34 mouse cellular contexts compared by ENCODE assay signal in genomic region chr10:62279066-62279465, GRCm38 (mm10). TPM values are rescaled to one million over a fixed set of nuclear protein-coding genes. Genes with fewer than 3 reads are reported as not detected.
DNase-seq lines count a peak whose midpoint lies in the region; ATAC-seq and TF ChIP-seq lines count a peak whose summit lies in the region.
"Had no signal": no experiment of that assay in that cellular context is flagged by ENCODE, and none has a peak within 500 bp of the region (broad histone marks: within the 10 kb centered on the region; RNA-seq: fewer than 3 reads in every experiment).

No protein-coding gene starts in this region.

- 0 out of 2 replicates have a peak, but pooled peaks cover 4% of the 10 kb centered on the region for H3K4me1 ChIP-seq in heart, embryonic 10.5 days
- peaks cover 4% of the 10 kb centered on the region for H3K4me1 ChIP-seq in ES-Bruce4 (ENCODE audit: control insufficient read depth, insufficient read depth, low read length)
- 0 out of 2 replicates have a peak, but pooled peaks cover 7% of the 10 kb centered on the region for H3K4me1 ChIP-seq in embryonic facial prominence, embryonic 10.5 days
- H3K4me1 ChIP-seq in midbrain, embryonic 13.5 days (replicated peaks), result no peaks in the 10 kb centered on the region
- H3K4me1 ChIP-seq: embryonic facial prominence, embryonic 13.5 days; forebrain, embryonic 10.5 days; heart, embryonic 13.5 days; limb, embryonic 15.5 days; midbrain, embryonic 15.5 days had no signal

- WGBS in heart, embryonic 10.5 days, result 73% methylated on average over 2 of the region's 3 CpGs
- 85% methylated on average over 3 of the region's 3 CpGs for WGBS in embryonic facial prominence, embryonic 10.5 days
- WGBS in midbrain, embryonic 13.5 days, result 70% methylated on average over 3 of the region's 3 CpGs

- no peak for TF ChIP-seq CTCF in ES-Bruce4 (IDR thresholded peaks at IDR 0.05; ENCODE audit: low read depth, low read length)

- H3K27me3 ChIP-seq in heart, embryonic 10.5 days (ENCODE audit: insufficient read depth, poor library complexity, severe bottlenecking), result no peaks in the 10 kb centered on the region
- no peaks in the 10 kb centered on the region for H3K27me3 ChIP-seq in ES-Bruce4 (ENCODE audit: control insufficient read depth, insufficient read depth, low read length, poor library complexity, severe bottlenecking)
- no peaks in the 10 kb centered on the region for H3K27me3 ChIP-seq in embryonic facial prominence, embryonic 10.5 days (replicated peaks; ENCODE audit: low read depth, poor library complexity, severe bottlenecking)
- H3K27me3 ChIP-seq in midbrain, embryonic 13.5 days, result no peaks in the 10 kb centered on the region
- H3K27me3 ChIP-seq: embryonic facial prominence, embryonic 13.5 days; heart, embryonic 13.5 days; limb, embryonic 15.5 days; liver, embryonic 13.5 days; midbrain, embryonic 15.5 days had no signal

- 0 out of 2 replicates have a peak overlapping the region, but pooled peaks have one; percentile 7 for H3K27ac ChIP-seq in heart, embryonic 10.5 days
- H3K27ac ChIP-seq in ES-Bruce4 (ENCODE audit: insufficient read depth, low read length), result 0 out of 2 replicates have a peak overlapping the region, but pooled peaks have one; percentile 21
- 0 out of 2 replicates have a peak overlapping the region, but pooled peaks have one; percentile 16 for H3K27ac ChIP-seq in embryonic facial prominence, embryonic 10.5 days (replicated peaks)
- no peak overlapping the region for H3K27ac ChIP-seq in midbrain, embryonic 13.5 days
- H3K27ac ChIP-seq: embryonic facial prominence, embryonic 13.5 days; forebrain, embryonic 10.5 days; gastrocnemius, adult 2 months; heart, embryonic 13.5 days; layer of hippocampus, adult 2 months; limb, embryonic 15.5 days; midbrain, embryonic 15.5 days had no signal

- TF ChIP-seq EP300 in ES-Bruce4 (IDR thresholded peaks at IDR 0.05; ENCODE audit: insufficient read depth, low read depth, low read length), result no peak

- no peak overlapping the region for H3K4me3 ChIP-seq in heart, embryonic 10.5 days
- H3K4me3 ChIP-seq in ES-Bruce4 (ENCODE audit: low read depth, low read length), result no peak overlapping the region
- no peak overlapping the region for H3K4me3 ChIP-seq in embryonic facial prominence, embryonic 10.5 days
- H3K4me3 ChIP-seq in midbrain, embryonic 13.5 days (replicated peaks), result no peak overlapping the region
- H3K4me3 ChIP-seq: embryonic facial prominence, embryonic 13.5 days; forebrain, embryonic 10.5 days; gastrocnemius, adult 2 months; heart, embryonic 13.5 days; layer of hippocampus, adult 2 months; limb, embryonic 15.5 days; liver, embryonic 13.5 days; midbrain, embryonic 15.5 days had no signal

- H3K9me3 ChIP-seq in heart, embryonic 10.5 days, result no peaks in the 10 kb centered on the region
- H3K9me3 ChIP-seq in ES-Bruce4 (replicated peaks; ENCODE audit: control insufficient read depth, insufficient read depth, low read length, poor library complexity, severe bottlenecking), result no peaks in the 10 kb centered on the region
- peaks cover 6% of the 10 kb centered on the region; the same call in 1 of the 2 replicates for H3K9me3 ChIP-seq in embryonic facial prominence, embryonic 10.5 days
- no peaks in the 10 kb centered on the region for H3K9me3 ChIP-seq in midbrain, embryonic 13.5 days
- H3K9me3 ChIP-seq: embryonic facial prominence, embryonic 13.5 days; heart, embryonic 13.5 days; limb, embryonic 15.5 days; liver, embryonic 13.5 days; midbrain, embryonic 15.5 days had no signal

- DNase-seq in heart, embryonic 10.5 days (ENCODE audit: low spot score), result no peak
- DNase-seq in heart, postnatal 4 days, result no peak
- DNase-seq in embryonic facial prominence, embryonic 10.5 days (ENCODE audit: low spot score), result no peak
- peak; percentile 61 for DNase-seq in retina, postnatal 1 day
- no peak for DNase-seq in urinary bladder, postnatal 4 days (ENCODE audit: low spot score in 2 of 2)
- DNase-seq: adrenal gland, adult 2 months; adrenal gland, postnatal 36 days; cerebellum, adult 8-10 months; cerebellum, postnatal 36 days; embryo, embryonic 11 days; gastrocnemius, adult 2 months; gastrocnemius, postnatal 36 days; heart, adult 18-20 months; heart, postnatal 14 days; liver, embryonic 13.5 days; lung, adult 18-20 months; lung, postnatal 4 days; thymus, postnatal 14 days had no signal

- no peak for TF ChIP-seq POLR2A in ES-Bruce4 (IDR thresholded peaks at IDR 0.05; ENCODE audit: insufficient read depth, low read length)

- no peak for ATAC-seq in midbrain, embryonic 13.5 days
- ATAC-seq in CD4-positive, CD25-positive, alpha-beta regulatory T cell, adult 4 months, result no peak
- ATAC-seq: activated CD4-positive, CD25-positive, alpha-beta regulatory T cell, adult 4 months; forebrain, embryonic 16.5 days; hindbrain, embryonic 16.5 days; lung, postnatal 0 days; midbrain, embryonic 15.5 days had no signal

- no peak overlapping the region for H3K4me2 ChIP-seq in midbrain, embryonic 13.5 days (replicated peaks)
- H3K4me2 ChIP-seq: embryonic facial prominence, embryonic 13.5 days; heart, embryonic 13.5 days; limb, embryonic 15.5 days; liver, embryonic 13.5 days; midbrain, embryonic 15.5 days had no signal

- no peak overlapping the region for H3K9ac ChIP-seq in ES-Bruce4 (ENCODE audit: low read depth, poor library complexity, severe bottlenecking)
- no peak overlapping the region for H3K9ac ChIP-seq in midbrain, embryonic 13.5 days (replicated peaks)
- H3K9ac ChIP-seq: embryonic facial prominence, embryonic 13.5 days; heart, embryonic 13.5 days; limb, embryonic 15.5 days; liver, embryonic 13.5 days; midbrain, embryonic 15.5 days had no signal

- H3K36me3 ChIP-seq in heart, embryonic 10.5 days, result peaks cover 93% of the 10 kb centered on the region
- H3K36me3 ChIP-seq in ES-Bruce4 (ENCODE audit: control insufficient read depth, insufficient read depth, low read length, poor library complexity, severe bottlenecking), result no peaks in the 10 kb centered on the region
- peaks cover 38% of the 10 kb centered on the region for H3K36me3 ChIP-seq in embryonic facial prominence, embryonic 10.5 days (replicated peaks)
- peaks cover 60% of the 10 kb centered on the region for H3K36me3 ChIP-seq in midbrain, embryonic 13.5 days

RNA-seq across cellular contexts. Expression of gene Tacr2, which starts 26.8 kb away (rescaled TPM):
- not detected in 2 replicates for polyA plus RNA-seq in heart, embryonic 10.5 days (2016; fragmentation: Nextera tagmentation; extraction: Ambion mirVana)
- total RNA-seq in heart, postnatal 4 days (2021), result not detected
- polyA plus RNA-seq in ES-Bruce4 (2011; ENCODE audit: insufficient read depth, insufficient read length, low read depth, missing spikeins), result not detected in 2 replicates
- polyA plus RNA-seq in embryonic facial prominence, embryonic 10.5 days (2016; fragmentation: Nextera tagmentation; extraction: Ambion mirVana), result not detected in 2 replicates
- not detected in 2 replicates for polyA plus RNA-seq in midbrain, embryonic 13.5 days (2015; fragmentation: Nextera tagmentation; extraction: Ambion mirVana)
- polyA plus RNA-seq in CD4-positive, CD25-positive, alpha-beta regulatory T cell, adult 4 months (2017; shearing (Covaris generic)), result not detected
- total RNA-seq: gastrocnemius, adult 2 months; gastrocnemius, postnatal 36 days; heart, adult 18-20 months; heart, postnatal 14 days; layer of hippocampus, adult 2 months; neutrophil, adult 5-6 weeks had no signal
- polyA plus RNA-seq: activated CD4-positive, CD25-positive, alpha-beta regulatory T cell, adult 4 months; embryonic facial prominence, embryonic 13.5 days; forebrain, embryonic 10.5 days; forebrain, embryonic 16.5 days; heart, embryonic 13.5 days; hindbrain, embryonic 11.5 days; hindbrain, embryonic 16.5 days; limb, embryonic 15.5 days; liver, embryonic 13.5 days; midbrain, embryonic 15.5 days; neural tube, embryonic 11.5 days had no signal

RNA-seq across cellular contexts. Expression of gene Tspan15, which starts 48.0 kb away (rescaled TPM):
- polyA plus RNA-seq in heart, embryonic 10.5 days (2016; fragmentation: Nextera tagmentation; extraction: Ambion mirVana), result 7.7 and 13.9 TPM in 2 replicates
- total RNA-seq in heart, postnatal 4 days (2021), result 10 to 100 TPM; 10.1 to 10.3 TPM
- polyA plus RNA-seq in ES-Bruce4 (2011; ENCODE audit: insufficient read depth, insufficient read length, low read depth, missing spikeins), result 8.5 and 10.4 TPM in 2 replicates
- 21.8 and 22.3 TPM in 2 replicates for polyA plus RNA-seq in embryonic facial prominence, embryonic 10.5 days (2016; fragmentation: Nextera tagmentation; extraction: Ambion mirVana)
- 15.0 and 18.7 TPM in 2 replicates for polyA plus RNA-seq in midbrain, embryonic 13.5 days (2015; fragmentation: Nextera tagmentation; extraction: Ambion mirVana)
- polyA plus RNA-seq in CD4-positive, CD25-positive, alpha-beta regulatory T cell, adult 4 months (2017; shearing (Covaris generic)), result under 1 TPM; 0.16 to 0.17 TPM
